Mouse (Mus musculus) lung, adult 2 months (tissue): ENCODE results near the gene Pkp2. TPM values are rescaled to one million over a fixed set of nuclear protein-coding genes. Genes with fewer than 3 reads are reported as not detected.

Experiments
- DNase-seq: peaks from one replicate; pipeline ENCODE4 v3.0.0; 2022
- H3K4me1 ChIP-seq: fragments of 200-500 bp; 2 replicates; pipeline ENCODE4 v1.6.1; 2011; ENCODE audit warnings: low read length; ENCODE audit not compliant: control insufficient read depth, insufficient read depth
- H3K4me3 ChIP-seq: fragments of 200-500 bp; replicated peaks from 2 replicates; pipeline ENCODE3; 2011; ENCODE audit warnings: low read depth, mild to moderate bottlenecking, control low read depth, low read length; ENCODE audit errors: extremely low read depth
- CTCF ChIP-seq: fragments of 200-500 bp; IDR thresholded peaks from 2 replicates; pipeline ENCODE4 v1.5.1; 2011; ENCODE audit warnings: mild to moderate bottlenecking, low read length, control low read depth; ENCODE audit not compliant: insufficient read depth
- POLR2A ChIP-seq: fragments of 200-500 bp; IDR thresholded peaks from 2 replicates; pipeline ENCODE4 v1.6.1; 2011; ENCODE audit warnings: low read depth, mild to moderate bottlenecking, control low read depth, low read length, borderline replicate concordance; ENCODE audit errors: extremely low read depth
- WGBS: fragments of 180-500 bp; shearing (Covaris S2); methylation state at CpG from one replicate; pipeline ENCODE4 v1.1.7; 2018; 5-methylcytosine and 5-hydroxymethylcytosine counted together
- polyA plus RNA-seq: library from polyadenylated mRNA; depleted of rRNA; stranded (reverse); fragments of >200 nt; gene quantifications from 2 replicates; pipeline ENCODE4 v1.2.3, GENCODE M21; 2012; rRNA removed

The Pkp2 gene
- polyA plus RNA-seq, 1 experiment = 24.9 TPM

DNA sequence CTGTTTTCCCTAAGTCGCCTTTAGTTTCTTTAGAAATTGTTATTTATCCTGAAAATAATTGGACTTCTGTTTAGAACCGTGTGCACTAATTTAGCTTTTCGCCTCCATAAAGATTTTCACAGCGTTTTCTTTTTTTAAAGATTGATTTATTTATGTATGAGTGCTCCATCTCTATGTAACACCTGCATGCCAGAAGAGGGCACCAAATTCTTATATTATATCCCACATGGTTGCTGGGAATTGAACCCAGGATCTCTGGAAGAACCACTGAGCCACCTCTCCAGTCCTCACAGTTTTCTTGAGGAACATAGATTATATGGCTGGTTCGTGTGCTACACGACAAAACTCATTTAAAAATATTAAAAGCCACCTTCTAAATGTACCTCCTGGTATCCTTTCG is 90.8 kb downstream of the Pkp2 start:
- TF ChIP-seq CTCF = no peak
- TF ChIP-seq POLR2A = no peak
- H3K4me1 ChIP-seq = 0 out of 2 replicates have a peak, but pooled peaks cover 2% of the 10 kb centered on the region
- no peak overlapping the region for H3K4me3 ChIP-seq
- WGBS = 19% methylated on average over 7 of the region's 7 CpGs
- no peak for DNase-seq

DNA sequence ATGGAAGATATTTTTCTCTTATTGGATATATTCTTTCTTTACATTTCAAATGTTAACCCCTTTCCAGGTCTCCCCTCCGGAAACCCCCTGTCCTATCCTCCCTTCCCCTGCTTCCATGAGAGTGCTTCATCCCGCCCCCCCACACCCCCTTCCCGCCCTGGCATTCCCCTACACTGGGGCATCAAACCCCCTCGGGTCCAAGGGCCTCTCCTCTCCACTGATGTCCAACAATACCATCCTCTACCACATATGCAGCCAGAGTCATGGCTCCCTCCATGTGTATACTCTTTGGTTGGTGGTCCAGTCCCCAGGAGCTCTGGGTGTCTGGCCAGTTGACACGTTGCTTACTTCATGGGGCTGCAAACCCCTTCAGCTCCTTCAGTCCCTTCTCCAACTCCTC is 98.2 kb downstream of the Pkp2 start:
- 78% methylated on average over 5 of the region's 5 CpGs for WGBS
- H3K4me1 ChIP-seq = no peaks in the 10 kb centered on the region
- H3K4me3 ChIP-seq = no peak overlapping the region
- no peak for DNase-seq
- no peak for TF ChIP-seq CTCF
- TF ChIP-seq POLR2A = no peak

Other genes with a start within 250 kb of the Pkp2 start
- gene Yars2, start 89.6 kb downstream of the Pkp2 start, polyA plus RNA-seq = 11.2 and 16.3 TPM in 2 replicates
- gene Dnm1l, start 145.6 kb downstream of the Pkp2 start, polyA plus RNA-seq = 5.8 and 7.8 TPM in 2 replicates